Mouse (Mus musculus): ENCODE measurements around the gene Gm14819.
"Not testable (repeated sequence)": the region's sequence is repeated elsewhere in the genome, so short reads cannot be mapped to it uniquely, and the experiment has no call there.

Gm14819 gene

DNA sequence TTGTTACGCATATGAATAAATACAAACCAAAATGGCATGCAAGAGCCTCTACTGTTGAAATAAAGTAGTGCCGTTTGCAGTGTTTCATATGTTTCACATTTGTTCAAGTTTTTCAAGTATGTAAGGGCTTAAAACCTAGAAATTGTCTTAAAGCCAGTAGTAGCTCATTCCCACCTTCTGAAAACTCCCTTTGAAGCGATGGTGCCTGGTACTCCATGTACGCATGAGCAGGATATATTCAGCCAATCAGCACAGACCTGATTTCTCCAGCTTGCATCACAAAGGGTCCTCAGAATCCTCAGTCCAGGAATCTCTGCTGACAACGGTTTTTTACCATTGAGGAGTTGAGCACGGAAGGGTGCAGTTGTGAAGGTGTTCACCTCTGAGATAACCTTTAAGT lies at the start of gene Gm14819:
Gm14819 (plus strand) TSS at position 301 of the 400 bp plus-strand sequence.
- DNase-seq (ENCODE audit: low spot score): not testable (repeated sequence)
